Mouse (Mus musculus) CH12.LX (cell line): ENCODE measurements around the gene Fcrlb. TPM values are rescaled to one million over a fixed set of nuclear protein-coding genes. Genes with fewer than 3 reads are reported as not detected.

Experiments used
- DNase-seq: peaks from one replicate; pipeline ENCODE4 v3.0.0-alpha.2; 2013; ENCODE audit errors: extremely low read depth
- H3K27ac ChIP-seq: 2 replicates; pipeline ENCODE4 v1.5.1; 2012; ENCODE audit warnings: low read depth, mild to moderate bottlenecking, control low read depth, moderate library complexity; ENCODE audit not compliant: insufficient read depth
- H3K27me3 ChIP-seq: replicated peaks from 2 replicates; pipeline ENCODE3; 2012; ENCODE audit warnings: inconsistent platforms
- H3K36me3 ChIP-seq, 2 experiments: replicated peaks in 1 of 2; 2 replicates each; pipeline versions ENCODE3 to v1.6.1; 2012; ENCODE audit warnings: inconsistent platforms in 1 of 2, low read length in 1 of 2, mild to moderate bottlenecking in 1 of 2, mixed read lengths in 1 of 2, moderate library complexity in 1 of 2; ENCODE audit not compliant: control insufficient read depth in 1 of 2, insufficient read depth in 1 of 2
- H3K4me1 ChIP-seq, 2 experiments: 2 replicates each; pipeline ENCODE4 v1.6.1; 2012; ENCODE audit warnings: inconsistent platforms in 1 of 2, moderate library complexity in 1 of 2; ENCODE audit not compliant: insufficient read depth in 2 of 2, control insufficient read depth in 1 of 2
- H3K4me2 ChIP-seq: 2 replicates; pipeline ENCODE4 v1.6.1; 2012; ENCODE audit warnings: low read depth, mild to moderate bottlenecking, control low read depth; ENCODE audit not compliant: poor library complexity, insufficient read depth, severe bottlenecking
- H3K4me3 ChIP-seq, 3 experiments: fragments of 150-350 bp in 1 of 3; sonication (generic) in 1 of 3; replicated peaks in 1 of 3; 2 replicates each; pipeline versions ENCODE3 to v1.5.1; 2011 to 2012; ENCODE audit warnings: low read depth in 2 of 3, low read length in 2 of 3, mild to moderate bottlenecking in 2 of 3, moderate library complexity in 2 of 3, control low read depth in 1 of 3, improper control_type of control experiment in 1 of 3, inconsistent platforms in 1 of 3, mixed read lengths in 1 of 3; ENCODE audit not compliant: poor library complexity in 1 of 3
- H3K79me2 ChIP-seq: replicated peaks from 2 replicates; pipeline ENCODE4 v1.6.1; 2012; ENCODE audit warnings: mild to moderate bottlenecking, moderate library complexity; ENCODE audit not compliant: control insufficient read depth, poor library complexity, insufficient read depth, severe bottlenecking; ENCODE audit errors: extremely low read depth
- H3K9ac ChIP-seq: 2 replicates; pipeline ENCODE4 v1.6.1; 2012; ENCODE audit warnings: low read depth, mild to moderate bottlenecking, control low read depth, moderate library complexity; ENCODE audit not compliant: insufficient read depth
- H3K9me3 ChIP-seq: replicated peaks from 2 replicates; pipeline ENCODE3; 2012; ENCODE audit warnings: low read length, inconsistent platforms, mixed read lengths
- BHLHE40 ChIP-seq: IDR thresholded peaks from 2 replicates; pipeline ENCODE4 v1.6.1; 2011; ENCODE audit warnings: mild to moderate bottlenecking, low read depth, low read length, improper control_type of control experiment
- CHD1 ChIP-seq: IDR thresholded peaks from 2 replicates; pipeline ENCODE4 v1.6.1; 2012; ENCODE audit warnings: low read depth, low read length, improper control_type of control experiment, inconsistent platforms
- CHD2 ChIP-seq: IDR thresholded peaks from 2 replicates; pipeline ENCODE4 v1.6.1; 2011; ENCODE audit warnings: low read length, improper control_type of control experiment
- CTCF ChIP-seq, 2 experiments: IDR thresholded peaks in 1 of 2; conservative IDR thresholded peaks in 1 of 2; 2 replicates each; pipeline ENCODE4 v1.5.1; 2011 to 2012; ENCODE audit warnings: low read depth in 2 of 2, low read length in 2 of 2, improper control_type of control experiment in 1 of 2, inconsistent platforms in 1 of 2, mild to moderate bottlenecking in 1 of 2, moderate library complexity in 1 of 2
- E2F4 ChIP-seq: IDR thresholded peaks from 2 replicates; pipeline ENCODE4 v1.6.1; 2011; ENCODE audit warnings: low read depth, low read length, improper control_type of control experiment; ENCODE audit not compliant: insufficient replicate concordance
- EP300 ChIP-seq: IDR thresholded peaks from 2 replicates; pipeline ENCODE4 v1.6.1; 2011; ENCODE audit warnings: low read length, improper control_type of control experiment
- GABPA ChIP-seq: IDR thresholded peaks from 2 replicates; pipeline ENCODE4 v1.6.1; 2012; ENCODE audit warnings: low read depth, low read length, improper control_type of control experiment, inconsistent platforms; ENCODE audit not compliant: insufficient replicate concordance
- JUN ChIP-seq: IDR thresholded peaks from 2 replicates; pipeline ENCODE4 v1.6.1; 2011; ENCODE audit warnings: low read depth, mild to moderate bottlenecking, low read length, improper control_type of control experiment, moderate library complexity; ENCODE audit not compliant: insufficient read depth
- KAT2A ChIP-seq: IDR thresholded peaks from 2 replicates; pipeline ENCODE4 v1.6.1; 2012; ENCODE audit warnings: low read length, improper control_type of control experiment, inconsistent platforms; ENCODE audit not compliant: insufficient replicate concordance
- MAFK ChIP-seq: IDR thresholded peaks from 2 replicates; pipeline ENCODE4 v1.6.1; 2011; ENCODE audit warnings: low read length, improper control_type of control experiment; ENCODE audit not compliant: insufficient replicate concordance
- MAX ChIP-seq: IDR thresholded peaks from 2 replicates; pipeline ENCODE4 v1.6.1; 2011; ENCODE audit warnings: low read length, improper control_type of control experiment
- MAZ ChIP-seq: IDR thresholded peaks from 2 replicates; pipeline ENCODE4 v1.6.1; 2012; ENCODE audit warnings: low read depth, mild to moderate bottlenecking, inconsistent platforms, low read length, improper control_type of control experiment, moderate library complexity
- NELFE ChIP-seq: IDR thresholded peaks from 2 replicates; pipeline ENCODE4 v1.6.1; 2011; ENCODE audit warnings: low read depth, low read length, improper control_type of control experiment
- NRF1 ChIP-seq: IDR thresholded peaks from 2 replicates; pipeline ENCODE4 v1.6.1; 2014; ENCODE audit warnings: low read depth, mild to moderate bottlenecking, inconsistent platforms, low read length, improper control_type of control experiment, moderate library complexity
- POLR2AphosphoS2 ChIP-seq: IDR thresholded peaks from 2 replicates; pipeline ENCODE4 v1.6.1; 2011; ENCODE audit warnings: low read depth, low read length, improper control_type of control experiment
- RAD21 ChIP-seq: IDR thresholded peaks from 2 replicates; pipeline ENCODE4 v1.6.1; 2011; ENCODE audit warnings: low read depth, mild to moderate bottlenecking, low read length, improper control_type of control experiment, moderate library complexity
- SIN3A ChIP-seq: IDR thresholded peaks from 2 replicates; pipeline ENCODE4 v1.6.1; 2012; ENCODE audit warnings: low read length, improper control_type of control experiment, inconsistent platforms
- SMC3 ChIP-seq: IDR thresholded peaks from 2 replicates; pipeline ENCODE4 v1.6.1; 2011; ENCODE audit warnings: low read depth, low read length, improper control_type of control experiment
- TBP ChIP-seq: conservative IDR thresholded peaks from 2 replicates; pipeline ENCODE4 v1.6.1; 2011; ENCODE audit warnings: low read depth, low read length, improper control_type of control experiment
- TCF12 ChIP-seq: IDR thresholded peaks from 2 replicates; pipeline ENCODE4 v1.6.1; 2014; ENCODE audit warnings: low read depth, mild to moderate bottlenecking, inconsistent platforms, low read length, improper control_type of control experiment
- USF1 ChIP-seq: IDR thresholded peaks from 2 replicates; pipeline ENCODE4 v1.6.1; 2014; ENCODE audit warnings: low read depth, mild to moderate bottlenecking, inconsistent platforms, low read length, improper control_type of control experiment
- ZMIZ1 ChIP-seq: IDR thresholded peaks from 2 replicates; pipeline ENCODE4 v1.6.1; 2012; ENCODE audit warnings: low read depth, mild to moderate bottlenecking, inconsistent platforms, low read length, improper control_type of control experiment
- ZNF384 ChIP-seq: IDR thresholded peaks from 2 replicates; pipeline ENCODE4 v1.6.1; 2012; ENCODE audit warnings: low read depth, low read length, improper control_type of control experiment, inconsistent platforms
- dilution Hi-C: fragments of 300-500 bp; cut with MboI; formaldehyde crosslinking; loops from 2 replicates; pipeline ENCODE4 v1.14.3; 2020; ENCODE audit warnings: low sequenced_read_pairs; ENCODE audit not compliant: extremely low pct_unique_long_range_greater_than_20kb, extremely low pct_ligation_motif_present
- in situ Hi-C: fragments of 300-500 bp; cut with MboI; formaldehyde crosslinking; loops from 3 replicates; pipeline ENCODE4 v1.14.3; 2019; ENCODE audit warnings: low sequenced_read_pairs, low pct_ligation_motif_present, low pct_unique_long_range_greater_than_20kb, mixed read lengths
- polyA plus RNA-seq: library from polyadenylated mRNA; unstranded; fragments of >175 nt; gene quantifications from 2 replicates; pipeline ENCODE4 v1.2.1, GENCODE M21; 2012; ENCODE audit warnings: low read depth; ENCODE audit not compliant: insufficient read length
- total RNA-seq, 2 experiments: library from RNA; depleted of rRNA; stranded (reverse); fragments of 300-350 nt in 1 of 2; fragments of >200 nt in 1 of 2; gene quantifications; 2 replicates each; pipeline ENCODE4 v1.2.3; 2012 to 2014

Fcrlb gene
- total and polyA plus RNA-seq, 3 experiments, result not detected

GRCm38 (mm10) chr1:170871961-170872360 lies 40.8 kb downstream of the Fcrlb start:
- H3K9ac ChIP-seq, result no peak overlapping the region
- no peaks in the 10 kb centered on the region for H3K9me3 ChIP-seq
- no peak overlapping the region for H3K4me2 ChIP-seq
- peaks cover 20% of the 10 kb centered on the region for H3K79me2 ChIP-seq
- in situ Hi-C loops, result no loop called here
- no peak for DNase-seq
- dilution Hi-C loops, result no loop called here
- peaks cover 0 to 6% of the 10 kb centered on the region in 2 experiments; a peak in 2 of 4 replicates for H3K4me1 ChIP-seq
- H3K27ac ChIP-seq, result no peak overlapping the region
- H3K27me3 ChIP-seq, result no peaks in the 10 kb centered on the region
- H3K4me3 ChIP-seq, result no peak overlapping the region
- H3K36me3 ChIP-seq, result peaks cover 35 to 60% of the 10 kb centered on the region in 2 experiments
- TF ChIP-seq RAD21, result peak; percentile 34
- TF ChIP-seq SMC3, result peak; percentile 17; the same call in 1 of the 2 replicates
- no peak for TF ChIP-seq POLR2AphosphoS2
- peak in 1 of 2 experiments; percentile 43; a peak in 3 of 4 replicates for TF ChIP-seq CTCF (conservative IDR thresholded peaks at IDR 0.05 in 1 of 2, IDR thresholded peaks at IDR 0.05 in 1 of 2; ENCODE audit: low read depth in 2 of 2, low read length in 2 of 2)
- TF ChIP-seq TCF12, result no peak
- no peak for TF ChIP-seq USF1
- TF ChIP-seq, all 38 proteins: peak for 3

- no peak overlapping the region for H3K9ac ChIP-seq
- no peak for DNase-seq
- peaks cover 0 to 6% of the 10 kb centered on the region in 2 experiments; a peak in 2 of 4 replicates for H3K4me1 ChIP-seq
- peaks cover 32 to 56% of the 10 kb centered on the region in 2 experiments for H3K36me3 ChIP-seq
- TF ChIP-seq RAD21, result no peak
- H3K27ac ChIP-seq, result no peak overlapping the region
- no peaks in the 10 kb centered on the region for H3K27me3 ChIP-seq
- H3K9me3 ChIP-seq, result no peaks in the 10 kb centered on the region
- dilution Hi-C loops, result no loop called here
- H3K4me2 ChIP-seq, result no peak overlapping the region
- in situ Hi-C loops, result no loop called here
- peaks cover 21% of the 10 kb centered on the region for H3K79me2 ChIP-seq
- H3K4me3 ChIP-seq, result no peak overlapping the region
These were observed 41.3 kb downstream of the Fcrlb start for GRCm38 (mm10) chr1:170871402-170871801.

GRCm38 (mm10) chr1:170868905-170869283 lies 43.8 kb downstream of the Fcrlb start:
- in situ Hi-C loops, result no loop called here
- no peak for DNase-seq
- Histone ChIP-seq H3K36me3 (peaks cover 15 to 33% of the 10 kb centered on the region in 2 experiments), H3K9me3 (no peaks in the 10 kb centered on the region), H3K4me1 (peaks cover 6 to 20% of the 10 kb centered on the region in 2 experiments), H3K4me2 (peak overlapping the region; percentile 39), H3K4me3 (peak overlapping the region; percentile 51 to 98 (median 89)), H3K27me3 (no peaks in the 10 kb centered on the region), H3K27ac (peak overlapping the region; percentile 83), H3K9ac (peak overlapping the region; percentile 99), H3K79me2 (peaks cover 41% of the 10 kb centered on the region)
- dilution Hi-C loops, result no loop called here
- TF ChIP-seq NELFE (no peak), SMC3 (no peak), CHD1 (no peak), CHD2 (no peak), USF1 (no peak), GABPA (no peak), MAX (no peak), ZNF384 (no peak), JUN (no peak), TBP (no peak), MAZ (no peak), ZMIZ1 (no peak), POLR2AphosphoS2 (no peak), BHLHE40 (no peak), KAT2A (no peak), SIN3A (no peak), NRF1 (no peak), E2F4 (no peak), EP300 (no peak), MAFK (no peak)
